ENCODE assay signal across 12 mouse cellular contexts in genomic region chr13:3495526-3495925, GRCm38 (mm10). TPM values are rescaled to one million over a fixed set of nuclear protein-coding genes. Genes with fewer than 3 reads are reported as not detected.
A peak's percentile ranks its signal among the peaks of the same experiment; 100 is the strongest.
DNase-seq lines count a peak whose midpoint lies in the region.
"Had no signal": no experiment of that assay in that cellular context is flagged by ENCODE, and none has a peak within 500 bp of the region (broad histone marks: within the 10 kb centered on the region; RNA-seq: fewer than 3 reads in every experiment).

No protein-coding gene starts in this region.

- peak; percentile 11 for DNase-seq in adrenal gland, adult 8-10 months
- no peak for DNase-seq in adrenal gland, adult 18-20 months (ENCODE audit: low spot score in 2 of 2)
- peak; percentile 65 for DNase-seq in 3T3-L1 (ENCODE audit: low read depth, low spot score)
- peak; percentile 85 for DNase-seq in NIH3T3 (ENCODE audit: low read depth)
- DNase-seq in heart, adult 18-20 months = no peak
- no peak for DNase-seq in heart, postnatal 14 days
- DNase-seq: B cell, adult 2 months; cerebellum, adult 11-12 months; cerebellum, adult 2 months; cerebellum, adult 9-10 months; cerebellum, postnatal 10 days; cerebellum, postnatal 25 days had no signal

- intact Hi-C loops in heart, postnatal 14 days (cut with DNase I) = no loop called here

RNA-seq across cellular contexts. Expression of gene Gdi2, which starts 42.3 kb away (rescaled TPM):
- total RNA-seq in adrenal gland, adult 8-10 months (2022) = 100 to 1,000 TPM; 325 to 380 (median 334) TPM
- total RNA-seq in adrenal gland, adult 18-20 months (2021) = 100 to 1,000 TPM; 347 to 392 TPM
- total RNA-seq in heart, adult 18-20 months (2021) = 100 to 1,000 TPM; 263 to 287 TPM
- 100 to 1,000 TPM; 249 to 250 TPM for total RNA-seq in heart, postnatal 14 days (2021)

Comparison
In these comparisons a context has a peak if more than half of its experiments do, and no peak if none do; other contexts are left out.
1. DNase-seq: peak in adrenal gland, adult 8-10 months (single experiment), 3T3-L1 (single experiment) and NIH3T3 (single experiment); none in adrenal gland, adult 18-20 months (0 of 2), heart, adult 18-20 months (0 of 2) and heart, postnatal 14 days (0 of 2).